Comparison of ENCODE assay signal across 22 mouse cellular contexts in genomic region chr5:99519023-99519422, GRCm38 (mm10).
"Had no signal": no experiment of that assay in that cellular context is flagged by ENCODE, and none has a peak within 500 bp of the region (broad histone marks: within the 10 kb centered on the region; RNA-seq: fewer than 3 reads in every experiment).

No protein-coding gene starts in this region.

- H3K27me3 ChIP-seq: kidney, embryonic 15.5 days; limb, embryonic 12.5 days; limb, embryonic 15.5 days; liver, embryonic 13.5 days; midbrain, embryonic 13.5 days; neural tube, embryonic 13.5 days; stomach, embryonic 15.5 days had no signal

- H3K27ac ChIP-seq: kidney, embryonic 15.5 days; left cerebral cortex, adult 2 months; limb, embryonic 12.5 days; limb, embryonic 15.5 days; liver, embryonic 13.5 days; midbrain, embryonic 13.5 days; neural tube, embryonic 13.5 days; stomach, embryonic 15.5 days had no signal

- H3K4me3 ChIP-seq: kidney, embryonic 15.5 days; left cerebral cortex, adult 2 months; limb, embryonic 12.5 days; limb, embryonic 15.5 days; liver, embryonic 13.5 days; midbrain, embryonic 13.5 days; myocyte; neural tube, embryonic 13.5 days; stomach, embryonic 15.5 days had no signal

- DNase-seq: kidney, adult 11 months; kidney, adult 8-10 months; kidney, postnatal 10 days; kidney, postnatal 36 days; layer of hippocampus, postnatal 36 days; left cerebral cortex, postnatal 4 days; liver, embryonic 13.5 days; lung, adult 2 months; lung, postnatal 36 days; right cerebral cortex, postnatal 25 days; spleen, adult 18-20 months; thymus, postnatal 36 days had no signal

- H3K9ac ChIP-seq: kidney, embryonic 15.5 days; limb, embryonic 12.5 days; limb, embryonic 15.5 days; liver, embryonic 13.5 days; midbrain, embryonic 13.5 days; neural tube, embryonic 13.5 days; stomach, embryonic 15.5 days had no signal

- H3K9me3 ChIP-seq: kidney, embryonic 15.5 days; limb, embryonic 12.5 days; limb, embryonic 15.5 days; liver, embryonic 13.5 days; midbrain, embryonic 13.5 days; neural tube, embryonic 13.5 days; stomach, embryonic 15.5 days had no signal

- ATAC-seq: lung, postnatal 0 days; midbrain, embryonic 16.5 days had no signal

- H3K4me1 ChIP-seq: stomach, embryonic 15.5 days had no signal

- H3K4me2 ChIP-seq: kidney, embryonic 15.5 days; limb, embryonic 12.5 days; limb, embryonic 15.5 days; liver, embryonic 13.5 days; midbrain, embryonic 13.5 days; neural tube, embryonic 13.5 days; stomach, embryonic 15.5 days had no signal

- H3K36me3 ChIP-seq: kidney, embryonic 15.5 days; limb, embryonic 12.5 days; limb, embryonic 15.5 days; liver, embryonic 13.5 days; midbrain, embryonic 13.5 days; neural tube, embryonic 13.5 days; stomach, embryonic 15.5 days had no signal
